Mouse (Mus musculus) CH12.LX (cell line): ENCODE measurements at regions not wholly inside any gene's neighbourhood (a gene's known extent, or its start where the extent isn't known, plus 50 kb on each side); places are given as distances from the start of the nearest gene placed in this dataset.

Source experiments
- DNase-seq: peaks from one replicate; pipeline ENCODE4 v3.0.0-alpha.2; 2013; ENCODE audit errors: extremely low read depth
- H3K27ac ChIP-seq: 2 replicates; pipeline ENCODE4 v1.5.1; 2012; ENCODE audit warnings: low read depth, mild to moderate bottlenecking, control low read depth, moderate library complexity; ENCODE audit not compliant: insufficient read depth
- H3K27me3 ChIP-seq: replicated peaks from 2 replicates; pipeline ENCODE3; 2012; ENCODE audit warnings: inconsistent platforms
- H3K36me3 ChIP-seq, 2 experiments: replicated peaks in 1 of 2; 2 replicates each; pipeline versions ENCODE3 to v1.6.1; 2012; ENCODE audit warnings: inconsistent platforms in 1 of 2, low read length in 1 of 2, mild to moderate bottlenecking in 1 of 2, mixed read lengths in 1 of 2, moderate library complexity in 1 of 2; ENCODE audit not compliant: control insufficient read depth in 1 of 2, insufficient read depth in 1 of 2
- H3K4me1 ChIP-seq, 2 experiments: 2 replicates each; pipeline ENCODE4 v1.6.1; 2012; ENCODE audit warnings: inconsistent platforms in 1 of 2, moderate library complexity in 1 of 2; ENCODE audit not compliant: insufficient read depth in 2 of 2, control insufficient read depth in 1 of 2
- H3K4me2 ChIP-seq: 2 replicates; pipeline ENCODE4 v1.6.1; 2012; ENCODE audit warnings: low read depth, mild to moderate bottlenecking, control low read depth; ENCODE audit not compliant: poor library complexity, insufficient read depth, severe bottlenecking
- H3K4me3 ChIP-seq, 3 experiments: fragments of 150-350 bp in 1 of 3; sonication (generic) in 1 of 3; replicated peaks in 1 of 3; 2 replicates each; pipeline versions ENCODE3 to v1.5.1; 2011 to 2012; ENCODE audit warnings: low read depth in 2 of 3, low read length in 2 of 3, mild to moderate bottlenecking in 2 of 3, moderate library complexity in 2 of 3, control low read depth in 1 of 3, improper control_type of control experiment in 1 of 3, inconsistent platforms in 1 of 3, mixed read lengths in 1 of 3; ENCODE audit not compliant: poor library complexity in 1 of 3
- H3K79me2 ChIP-seq: replicated peaks from 2 replicates; pipeline ENCODE4 v1.6.1; 2012; ENCODE audit warnings: mild to moderate bottlenecking, moderate library complexity; ENCODE audit not compliant: control insufficient read depth, poor library complexity, insufficient read depth, severe bottlenecking; ENCODE audit errors: extremely low read depth
- H3K9ac ChIP-seq: 2 replicates; pipeline ENCODE4 v1.6.1; 2012; ENCODE audit warnings: low read depth, mild to moderate bottlenecking, control low read depth, moderate library complexity; ENCODE audit not compliant: insufficient read depth
- H3K9me3 ChIP-seq: replicated peaks from 2 replicates; pipeline ENCODE3; 2012; ENCODE audit warnings: low read length, inconsistent platforms, mixed read lengths
- CHD1 ChIP-seq: IDR thresholded peaks from 2 replicates; pipeline ENCODE4 v1.6.1; 2012; ENCODE audit warnings: low read depth, low read length, improper control_type of control experiment, inconsistent platforms
- CTCF ChIP-seq, 2 experiments: IDR thresholded peaks in 1 of 2; conservative IDR thresholded peaks in 1 of 2; 2 replicates each; pipeline ENCODE4 v1.5.1; 2011 to 2012; ENCODE audit warnings: low read depth in 2 of 2, low read length in 2 of 2, improper control_type of control experiment in 1 of 2, inconsistent platforms in 1 of 2, mild to moderate bottlenecking in 1 of 2, moderate library complexity in 1 of 2
- E2F4 ChIP-seq: IDR thresholded peaks from 2 replicates; pipeline ENCODE4 v1.6.1; 2011; ENCODE audit warnings: low read depth, low read length, improper control_type of control experiment; ENCODE audit not compliant: insufficient replicate concordance
- ELF1 ChIP-seq: IDR thresholded peaks from 2 replicates; pipeline ENCODE4 v1.6.1; 2014; ENCODE audit warnings: low read depth, mild to moderate bottlenecking, inconsistent platforms, low read length, improper control_type of control experiment
- EP300 ChIP-seq: IDR thresholded peaks from 2 replicates; pipeline ENCODE4 v1.6.1; 2011; ENCODE audit warnings: low read length, improper control_type of control experiment
- ETS1 ChIP-seq: conservative IDR thresholded peaks from 2 replicates; pipeline ENCODE4 v1.6.1; 2012; ENCODE audit warnings: low read depth, mild to moderate bottlenecking, inconsistent platforms, low read length, improper control_type of control experiment, moderate library complexity
- HCFC1 ChIP-seq: IDR thresholded peaks from 2 replicates; pipeline ENCODE4 v1.6.1; 2012; ENCODE audit warnings: low read depth, mild to moderate bottlenecking, inconsistent platforms, low read length, improper control_type of control experiment
- IRF4 ChIP-seq: IDR thresholded peaks from 2 replicates; pipeline ENCODE4 v1.6.1; 2014; ENCODE audit warnings: low read depth, mild to moderate bottlenecking, inconsistent platforms, low read length, improper control_type of control experiment
- JUND ChIP-seq: conservative IDR thresholded peaks from 2 replicates; pipeline ENCODE4 v1.6.1; 2011; ENCODE audit warnings: low read depth, low read length, improper control_type of control experiment
- MEF2A ChIP-seq: IDR thresholded peaks from 2 replicates; pipeline ENCODE4 v1.6.1; 2014; ENCODE audit warnings: low read depth, mild to moderate bottlenecking, inconsistent platforms, low read length, improper control_type of control experiment, borderline replicate concordance
- MYC ChIP-seq: IDR thresholded peaks from 2 replicates; pipeline ENCODE4 v1.6.1; 2011; ENCODE audit warnings: low read depth, mild to moderate bottlenecking, improper control_type of control experiment, low read length
- PAX5 ChIP-seq: IDR thresholded peaks from 2 replicates; pipeline ENCODE4 v1.6.1; 2012; ENCODE audit warnings: low read length, inconsistent platforms, mixed read lengths
- POLR2A ChIP-seq: IDR thresholded peaks from 2 replicates; pipeline ENCODE4 v1.6.1; 2011; ENCODE audit warnings: low read depth, mild to moderate bottlenecking, improper control_type of control experiment, low read length
- POLR2AphosphoS2 ChIP-seq: IDR thresholded peaks from 2 replicates; pipeline ENCODE4 v1.6.1; 2011; ENCODE audit warnings: low read depth, low read length, improper control_type of control experiment
- TBP ChIP-seq: conservative IDR thresholded peaks from 2 replicates; pipeline ENCODE4 v1.6.1; 2011; ENCODE audit warnings: low read depth, low read length, improper control_type of control experiment
- UBTF ChIP-seq: IDR thresholded peaks from 2 replicates; pipeline ENCODE4 v1.6.1; 2012; ENCODE audit warnings: low read depth, mild to moderate bottlenecking, inconsistent platforms, low read length, improper control_type of control experiment, moderate library complexity
- USF1 ChIP-seq: IDR thresholded peaks from 2 replicates; pipeline ENCODE4 v1.6.1; 2014; ENCODE audit warnings: low read depth, mild to moderate bottlenecking, inconsistent platforms, low read length, improper control_type of control experiment
- USF2 ChIP-seq: conservative IDR thresholded peaks from 2 replicates; pipeline ENCODE4 v1.6.1; 2011; ENCODE audit warnings: low read depth, low read length, improper control_type of control experiment
- ZKSCAN1 ChIP-seq: IDR thresholded peaks from 2 replicates; pipeline ENCODE4 v1.6.1; 2012; ENCODE audit warnings: low read depth, inconsistent platforms, low read length, improper control_type of control experiment, borderline replicate concordance
- dilution Hi-C: fragments of 300-500 bp; cut with MboI; formaldehyde crosslinking; loops from 2 replicates; pipeline ENCODE4 v1.14.3; 2020; ENCODE audit warnings: low sequenced_read_pairs; ENCODE audit not compliant: extremely low pct_unique_long_range_greater_than_20kb, extremely low pct_ligation_motif_present
- in situ Hi-C: fragments of 300-500 bp; cut with MboI; formaldehyde crosslinking; loops from 3 replicates; pipeline ENCODE4 v1.14.3; 2019; ENCODE audit warnings: low sequenced_read_pairs, low pct_ligation_motif_present, low pct_unique_long_range_greater_than_20kb, mixed read lengths

GRCm38 (mm10) chr15:51635129-51635920 is 2249.4 kb upstream of the Gm7489 start:
- Histone ChIP-seq H3K27me3 (no peaks in the 10 kb centered on the region), H3K4me3 (no peak overlapping the region), H3K9ac (no peak overlapping the region), H3K9me3 (no peaks in the 10 kb centered on the region), H3K4me2 (no peak overlapping the region), H3K36me3 (no peaks in the 10 kb centered on the region), H3K4me1 (no peaks in the 10 kb centered on the region), H3K79me2 (no peaks in the 10 kb centered on the region), H3K27ac (no peak overlapping the region)
- in situ Hi-C loops (no loop called here), dilution Hi-C loops (no loop called here)
- TF ChIP-seq ZKSCAN1 (no peak), UBTF (no peak), MYC (no peak), TBP (no peak), MEF2A (no peak)
- no peak for DNase-seq

GRCm38 (mm10) chr15:51637570-51637969 is 2247.1 kb upstream of the Gm7489 start:
- dilution Hi-C loops, result no loop called here

More at GRCm38 (mm10) chr15:51637570-51637969, 2247.1 kb upstream of the Gm7489 start:
- in situ Hi-C loops, result no loop called here
- H3K27me3 ChIP-seq, result no peaks in the 10 kb centered on the region
- H3K4me2 ChIP-seq, result no peak overlapping the region
- no peaks in the 10 kb centered on the region for H3K79me2 ChIP-seq
- DNase-seq, result no peak
- no peak overlapping the region for H3K9ac ChIP-seq
- no peak overlapping the region for H3K4me3 ChIP-seq
- no peaks in the 10 kb centered on the region for H3K36me3 ChIP-seq
- no peaks in the 10 kb centered on the region for H3K4me1 ChIP-seq
- TF ChIP-seq POLR2A (no peak), HCFC1 (no peak), UBTF (no peak), IRF4 (no peak), JUND (no peak), POLR2AphosphoS2 (no peak), MEF2A (no peak), EP300 (no peak), USF2 (no peak), E2F4 (no peak), CHD1 (no peak), ETS1 (no peak), TBP (no peak), CTCF (conservative IDR thresholded peaks at IDR 0.05 in 1 of 2, IDR thresholded peaks at IDR 0.05 in 1 of 2; ENCODE audit: low read depth in 2 of 2, low read length in 2 of 2) (no peak), ELF1 (no peak), MYC (no peak), USF1 (no peak), PAX5 (no peak)
- no peaks in the 10 kb centered on the region for H3K9me3 ChIP-seq
- no peak overlapping the region for H3K27ac ChIP-seq
